Mouse (Mus musculus): ENCODE results near the gene Traf7. TPM values are rescaled to one million over a fixed set of nuclear protein-coding genes. Genes with fewer than 3 reads are reported as not detected.
A peak's percentile ranks its signal among the peaks of the same experiment; 100 is the strongest.

Traf7 gene
- total RNA-seq, 1 experiment from 2014 or later: 133 TPM

GRCm38 (mm10) chr17:24477053-24477984 lies 50.4 kb downstream of the Traf7 start:
- DNase-seq: no peak

DNA sequence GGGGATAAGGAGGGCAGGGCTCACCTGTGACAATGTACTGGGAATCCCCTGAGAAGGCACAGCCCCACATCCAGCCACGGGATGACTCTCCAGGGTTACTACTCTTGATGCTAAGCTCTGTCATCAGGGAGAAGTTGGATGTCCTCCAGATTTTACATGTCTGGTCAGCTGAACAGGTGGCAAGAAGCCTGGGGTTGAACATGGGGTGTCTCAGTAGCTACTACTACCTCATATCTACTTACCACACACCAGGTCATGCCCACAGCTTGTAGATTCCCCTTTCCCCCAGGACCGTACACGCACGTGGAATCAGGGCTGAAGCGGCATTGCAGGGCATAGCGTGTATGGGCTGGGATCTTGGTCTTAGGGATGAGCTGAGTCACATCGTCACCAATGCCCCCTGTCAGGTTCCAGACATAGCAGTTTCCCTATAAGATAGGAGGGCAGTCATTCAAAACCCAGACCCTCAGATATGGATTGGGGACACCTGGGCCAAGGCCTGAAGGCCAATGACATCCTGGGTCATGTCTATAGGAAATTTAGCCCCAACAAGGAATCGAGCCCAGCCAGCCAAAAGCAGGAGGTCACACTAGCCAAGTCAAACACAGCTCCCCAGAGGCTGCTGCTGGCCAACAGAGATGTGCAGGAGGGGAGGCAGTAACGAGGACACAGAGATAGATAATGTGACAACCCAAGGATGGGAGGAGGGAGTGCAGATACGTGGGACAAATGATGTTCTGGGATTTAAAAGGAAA lies 51.5 kb downstream of the Traf7 start:
- DNase-seq: no peak

GRCm38 (mm10) chr17:24475586-24475985 lies 52.2 kb downstream of the Traf7 start:
- DNase-seq: no peak

DNA sequence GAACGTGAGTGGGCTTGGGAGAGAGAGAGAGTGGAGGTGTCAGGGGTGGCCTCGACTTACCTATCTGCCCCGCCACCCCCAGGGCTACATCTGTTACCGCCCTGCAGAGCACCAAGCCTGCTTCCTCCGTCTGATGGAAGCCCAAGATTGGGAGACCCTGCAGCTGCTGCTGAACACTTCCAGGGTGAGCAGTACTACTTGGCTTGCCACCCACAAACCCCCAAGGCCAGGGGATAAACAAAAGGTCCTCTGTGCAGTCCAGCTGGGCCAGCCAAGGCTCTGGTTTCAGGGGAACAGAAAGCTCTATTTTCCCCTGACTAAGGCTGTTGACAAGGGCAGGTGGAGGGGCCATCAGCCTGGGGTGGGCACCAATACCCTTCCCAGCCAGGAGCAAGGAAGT lies 53.2 kb downstream of the Traf7 start:
- DNase-seq: no peak

DNA sequence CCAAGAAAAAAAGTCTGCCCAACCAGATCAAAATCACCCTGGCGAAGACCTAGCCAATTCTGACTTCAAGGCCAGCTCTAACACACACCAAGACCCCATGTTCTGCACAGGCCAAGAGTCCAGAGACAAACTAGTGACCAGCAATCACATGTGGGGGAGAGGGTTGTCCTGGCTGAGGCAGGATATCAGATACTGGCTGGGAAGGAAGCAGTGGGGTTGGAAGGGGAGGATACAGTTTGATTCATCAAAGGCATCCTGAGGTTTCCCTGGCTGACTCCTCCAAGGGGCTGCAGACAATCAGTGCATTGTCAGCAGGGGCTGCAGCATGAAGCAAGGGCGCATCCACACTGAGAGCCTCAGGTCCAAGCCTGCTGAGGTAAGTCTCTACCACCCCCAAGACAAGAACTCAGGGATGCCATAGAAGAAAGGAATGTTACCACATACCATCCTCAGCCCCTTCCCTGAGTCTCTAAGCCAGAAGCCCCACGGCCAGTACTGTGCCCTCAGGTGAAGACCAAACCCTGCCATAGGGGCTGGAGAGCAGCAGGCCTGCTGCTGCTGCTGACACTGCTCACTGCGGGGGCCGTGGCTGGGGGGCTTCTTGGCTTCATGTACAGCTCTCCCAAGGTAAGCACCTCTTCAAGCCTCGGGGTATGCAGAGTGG lies 54.0 kb downstream of the Traf7 start, which contains the start of gene Bricd5:
TSS of gene Bricd5 (plus strand) at position 273 of the 664 bp plus-strand sequence.
- DNase-seq: no peak

- DNase-seq: peak; percentile 74
These were observed 55.2 kb downstream of the Traf7 start for GRCm38 (mm10) chr17:24472512-24472911.

DNA sequence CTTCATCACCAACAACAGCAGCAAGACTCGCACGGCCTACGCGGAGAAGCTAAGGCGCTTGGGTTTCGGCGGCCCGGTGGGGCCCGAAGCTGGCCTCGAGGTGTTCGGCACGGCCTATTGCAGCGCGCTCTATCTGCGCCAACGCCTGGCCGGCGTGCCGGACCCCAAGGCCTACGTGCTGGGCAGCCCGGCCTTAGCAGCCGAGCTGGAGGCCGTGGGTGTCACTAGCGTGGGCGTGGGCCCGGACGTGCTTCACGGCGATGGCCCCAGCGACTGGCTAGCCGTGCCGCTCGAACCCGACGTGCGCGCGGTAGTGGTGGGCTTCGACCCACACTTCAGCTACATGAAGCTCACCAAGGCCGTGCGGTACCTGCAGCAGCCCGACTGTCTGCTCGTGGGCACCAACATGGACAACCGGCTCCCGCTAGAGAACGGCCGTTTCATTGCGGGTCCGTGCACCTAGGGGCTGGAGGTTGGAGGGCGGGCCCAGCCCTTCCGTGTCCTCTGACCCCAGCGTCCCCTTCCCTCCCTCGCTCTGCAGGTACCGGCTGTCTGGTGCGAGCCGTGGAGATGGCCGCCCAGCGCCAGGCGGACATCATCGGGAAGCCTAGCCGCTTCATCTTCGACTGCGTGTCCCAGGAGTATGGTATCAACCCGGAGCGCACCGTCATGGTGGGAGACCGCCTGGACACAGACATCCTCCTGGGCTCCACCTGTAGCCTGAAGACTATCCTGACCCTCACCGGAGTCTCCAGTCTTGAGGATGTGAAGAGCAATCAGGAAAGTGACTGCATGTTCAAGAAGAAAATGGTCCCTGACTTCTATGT lies 56.8 kb downstream of the Traf7 start:
- DNase-seq: peak; percentile 42

GRCm38 (mm10) chr17:24469910-24470602 lies 57.7 kb downstream of the Traf7 start, which contains the start of the genes E4f1 and Pgp:
Gene E4f1, minus strand, starts transcription at chr17:24470313.
Gene Pgp, plus strand, starts transcription at chr17:24470392.
- DNase-seq: peak; percentile 99

- no peak for DNase-seq
These were observed 58.3 kb downstream of the Traf7 start for GRCm38 (mm10) chr17:24469336-24469909.

DNA sequence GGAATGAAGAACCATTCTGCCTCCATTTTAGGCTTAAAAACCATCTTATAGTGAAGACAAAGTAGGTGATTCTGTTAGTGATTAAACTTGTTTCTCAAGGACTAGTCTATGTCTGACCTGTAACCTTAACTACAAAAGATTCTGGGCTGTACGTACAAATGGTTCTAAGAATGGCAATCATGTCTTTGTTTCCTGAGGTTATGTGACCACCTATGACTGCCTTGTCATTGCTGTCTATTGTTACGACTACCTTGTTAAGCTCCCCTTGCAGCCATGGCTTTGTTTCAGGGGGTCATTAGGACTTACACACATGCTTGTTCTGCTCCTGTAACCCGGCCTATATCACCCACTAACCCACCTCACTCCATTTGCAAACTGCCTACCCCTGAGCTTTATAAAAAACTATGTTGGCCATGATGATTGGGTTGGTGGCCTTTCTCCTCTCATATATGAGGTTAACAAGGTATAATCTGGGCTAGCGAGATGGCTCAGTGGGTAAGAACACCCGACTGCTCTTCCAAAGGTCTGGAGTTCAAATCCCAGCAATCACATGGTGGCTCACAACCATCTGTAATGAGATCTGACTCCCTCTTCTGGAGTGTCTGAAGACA lies 59.0 kb downstream of the Traf7 start:
- no peak for DNase-seq

DNA sequence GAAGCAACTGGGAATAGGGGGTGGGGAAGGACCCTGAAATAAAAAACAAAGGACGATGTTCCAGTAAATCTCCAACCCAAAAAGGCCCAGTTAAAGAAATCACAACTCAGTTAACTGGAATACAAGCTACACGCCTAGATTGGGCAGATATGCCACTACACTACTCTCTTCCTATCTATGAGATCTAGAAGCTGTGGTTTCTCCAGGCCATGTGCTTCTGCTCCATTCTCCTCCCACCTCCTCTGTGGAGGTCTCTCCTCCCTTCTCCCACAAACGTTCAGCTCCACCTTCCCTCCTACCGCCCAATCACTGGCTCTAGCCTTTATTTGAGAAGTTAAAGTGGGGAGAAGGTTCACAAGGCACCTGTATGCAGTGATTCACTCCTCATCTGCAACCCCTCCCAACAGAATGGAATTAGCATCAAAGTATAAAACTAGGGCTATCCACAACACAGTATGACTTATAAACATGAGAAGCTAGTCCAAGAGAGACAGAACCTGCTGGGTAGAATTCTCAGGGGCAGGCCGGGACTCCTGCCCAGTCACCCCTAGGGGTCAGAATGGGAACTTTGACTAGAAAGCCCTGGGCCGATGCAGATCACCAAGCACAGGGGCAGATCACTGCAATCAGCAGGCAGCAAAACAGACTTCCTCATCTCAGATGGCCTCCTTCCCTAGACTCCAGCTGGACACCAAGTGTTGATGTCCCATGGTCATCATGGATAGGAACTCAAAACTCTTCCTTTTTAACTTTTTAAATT lies 64.2 kb downstream of the Traf7 start:
- no peak for DNase-seq

GRCm38 (mm10) chr17:24462932-24463331 lies 64.8 kb downstream of the Traf7 start:
- no peak for DNase-seq

DNA sequence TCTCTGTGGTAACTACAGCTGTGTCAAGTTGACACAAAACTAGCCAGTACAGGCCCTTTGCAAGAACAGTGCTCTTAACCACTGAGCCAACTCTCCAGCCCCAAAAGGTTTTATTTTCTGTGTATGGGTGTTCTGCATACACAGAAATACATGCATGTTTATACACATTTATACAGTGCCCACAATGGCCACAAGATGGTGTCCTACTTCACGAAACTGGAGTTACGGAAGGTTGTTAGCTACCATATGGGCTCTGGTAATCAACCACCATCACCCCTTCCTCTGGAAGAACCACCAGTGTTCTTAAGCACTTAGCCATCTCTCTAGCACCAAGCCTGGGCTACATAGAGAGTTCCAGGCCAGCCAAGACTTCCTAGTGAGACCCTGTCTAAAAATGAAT lies 66.2 kb downstream of the Traf7 start:
- no peak for DNase-seq

Other genes starting within 250 kb of the Traf7 start
- gene Abca17, start 176.9 kb downstream of the Traf7 start, total RNA-seq (2021): 0.12 TPM in 1 of 2 replicates, not detected in the other
- gene Abca3, start 176.0 kb downstream of the Traf7 start, total RNA-seq (2021): 23.8 and 28.1 TPM in 2 replicates
- gene Rnps1, start 113.4 kb downstream of the Traf7 start, total RNA-seq (2021): 72.0 and 76.1 TPM in 2 replicates
- 228 and 261 TPM in 2 replicates for gene Eci1, start 101.3 kb downstream of the Traf7 start, total RNA-seq (2021)
- gene Dnase1l2, start 84.8 kb downstream of the Traf7 start, total RNA-seq (2021): 2.7 and 3.5 TPM in 2 replicates
- gene E4f1, start 57.6 kb downstream of the Traf7 start, total RNA-seq (2021): 21.7 and 33.7 TPM in 2 replicates
- 71.8 and 83.4 TPM in 2 replicates for gene Pgp, start 57.5 kb downstream of the Traf7 start, total RNA-seq (2021)
- gene Bricd5, start 54.1 kb downstream of the Traf7 start, total RNA-seq (2021): 0.85 and 0.95 TPM in 2 replicates
- 29.7 and 37.3 TPM in 2 replicates for gene Mlst8, start 48.9 kb downstream of the Traf7 start, total RNA-seq (2021)
- 26.2 and 60.8 TPM in 2 replicates for gene Caskin1, start 39.3 kb downstream of the Traf7 start, total RNA-seq (2021)
- gene Rab26, start 6.3 kb upstream of the Traf7 start, total RNA-seq (2021): 1.3 and 1.4 TPM in 2 replicates
- 45.2 and 65.8 TPM in 2 replicates for gene Pkd1, start 21.9 kb upstream of the Traf7 start, total RNA-seq (2021)
- 108 and 138 TPM in 2 replicates for gene Tsc2, start 104.7 kb upstream of the Traf7 start, total RNA-seq (2021)
- 7.2 and 12.6 TPM in 2 replicates for gene Nthl1, start 104.7 kb upstream of the Traf7 start, total RNA-seq (2021)
- 53.4 and 63.5 TPM in 2 replicates for gene Slc9a3r2, start 122.4 kb upstream of the Traf7 start, total RNA-seq (2021)
- not detected in 2 replicates for gene Npw, start 130.5 kb upstream of the Traf7 start, total RNA-seq (2021)
- gene Zfp598, start 141.7 kb upstream of the Traf7 start, total RNA-seq (2021): 53.9 and 54.7 TPM in 2 replicates
- gene Syngr3, start 162.0 kb upstream of the Traf7 start, total RNA-seq (2021): 1.2 and 2.1 TPM in 2 replicates
- gene Gfer, start 168.2 kb upstream of the Traf7 start, total RNA-seq (2021): 30.5 and 33.5 TPM in 2 replicates
- gene Noxo1, start 168.3 kb upstream of the Traf7 start, total RNA-seq (2021): 4.5 and 6.5 TPM in 2 replicates
- gene Tbl3, start 179.7 kb upstream of the Traf7 start, total RNA-seq (2021): 33.3 and 39.6 TPM in 2 replicates
- gene Rnf151, start 190.1 kb upstream of the Traf7 start, total RNA-seq (2021): 0.27 and 0.81 TPM in 2 replicates
- gene Rps2, start 190.2 kb upstream of the Traf7 start, total RNA-seq (2021): 579 and 669 TPM in 2 replicates
- 230 and 272 TPM in 2 replicates for gene Ndufb10, start 196.5 kb upstream of the Traf7 start, total RNA-seq (2021)
- gene Rpl3l, start 199.9 kb upstream of the Traf7 start, total RNA-seq (2021): 0.24 TPM in 1 of 2 replicates, not detected in the other
- gene Msrb1, start 208.7 kb upstream of the Traf7 start, total RNA-seq (2021): 87.5 and 89.3 TPM in 2 replicates
- 2.8 and 3.0 TPM in 2 replicates for gene Hs3st6, start 225.1 kb upstream of the Traf7 start, total RNA-seq (2021)